Mouse (Mus musculus) liver, adult 2 months (tissue): ENCODE results near the gene Gm37240.

Experiments used
- CTCF ChIP-seq: fragments of 200-500 bp; IDR thresholded peaks from 2 replicates; pipeline ENCODE4 v1.5.1; 2011; ENCODE audit warnings: low read depth, low read length, control low read depth
- POLR2A ChIP-seq: fragments of 200-500 bp; IDR thresholded peaks from 2 replicates; pipeline ENCODE4 v1.6.1; 2011; ENCODE audit warnings: low read length, control low read depth; ENCODE audit not compliant: insufficient read depth; ENCODE audit errors: extremely low read depth

GRCm38 (mm10) chr3:85542765-85543164 is 344.6 kb downstream of the Gm37240 start:
- no peak for TF ChIP-seq CTCF
- no peak for TF ChIP-seq POLR2A
